Mouse (Mus musculus): Measurements from ENCODE around the gene Tbpl1. TPM values are rescaled to one million over a fixed set of nuclear protein-coding genes. Genes with fewer than 3 reads are reported as not detected.

Gene Tbpl1
- polyA plus RNA-seq, 1 experiment: 12.9 TPM

- no peaks in the 10 kb centered on the region for H3K36me3 ChIP-seq (ENCODE audit: control insufficient read depth, insufficient read depth, low read length)
- H3K4me3 ChIP-seq (ENCODE audit: low read depth, low read length): no peak overlapping the region
- no peaks in the 10 kb centered on the region for H3K4me1 ChIP-seq (ENCODE audit: control insufficient read depth, insufficient read depth, insufficient read length, low read length)
- no peaks in the 10 kb centered on the region for H3K27me3 ChIP-seq (ENCODE audit: control insufficient read depth, insufficient read depth, low read length)
- no peak overlapping the region for H3K27ac ChIP-seq (ENCODE audit: insufficient read depth, low read depth, low read length)
- TF ChIP-seq POLR2A (IDR thresholded peaks at IDR 0.05; ENCODE audit: low read depth, low read length) (no peak), CTCF (IDR thresholded peaks at IDR 0.05; ENCODE audit: extremely low read depth, insufficient read length, insufficient replicate concordance, low read depth, low read length) (no peak)
- WGBS: 45% methylated on average over 23 of the region's 23 CpGs
These were observed 73.0 kb downstream of the Tbpl1 start for GRCm38 (mm10) chr10:22658534-22659385.

Other genes starting within 250 kb of the Tbpl1 start
- 0.18 and 0.24 TPM in 2 replicates for gene Slc2a12, start 86.9 kb downstream of the Tbpl1 start, polyA plus RNA-seq (2012; rRNA removed)
- 26.8 and 46.8 TPM in 2 replicates for gene Tcf21, start 88.2 kb upstream of the Tbpl1 start, polyA plus RNA-seq (2012; rRNA removed)